Mouse (Mus musculus) MEL (cell line): ENCODE results near the gene Sipa1l1. TPM values are rescaled to one million over a fixed set of nuclear protein-coding genes. Genes with fewer than 3 reads are reported as not detected.

ENCODE experiments used
- DNase-seq: peaks from one replicate; pipeline ENCODE4 v3.0.0; 2011; ENCODE audit warnings: low read depth, low spot score
- H3K27ac ChIP-seq: 2 replicates; pipeline ENCODE4 v1.5.1; 2012; ENCODE audit warnings: low read depth, mild to moderate bottlenecking, control low read depth, low read length, moderate library complexity; ENCODE audit not compliant: control insufficient read depth
- H3K27me3 ChIP-seq, 2 experiments: fragments of 150-350 bp in 1 of 2; sonication (generic) in 1 of 2; 2 replicates each; pipeline ENCODE4 v1.6.1; 2012; ENCODE audit warnings: low read length in 2 of 2, mild to moderate bottlenecking in 2 of 2, improper control_type of control experiment in 1 of 2, moderate library complexity in 1 of 2; ENCODE audit not compliant: insufficient read depth in 2 of 2, control insufficient read depth in 1 of 2
- H3K36me3 ChIP-seq, 2 experiments: 2 replicates each; pipeline ENCODE4 v1.6.1; 2012 to 2014; ENCODE audit warnings: low read length in 2 of 2, improper control_type of control experiment in 1 of 2, inconsistent platforms in 1 of 2, mild to moderate bottlenecking in 1 of 2; ENCODE audit not compliant: insufficient read depth in 2 of 2, control insufficient read depth in 1 of 2
- H3K4me1 ChIP-seq, 2 experiments: fragments of 150-350 bp in 1 of 2; sonication (generic) in 1 of 2; 2 replicates each; pipeline ENCODE4 v1.6.1; 2012; ENCODE audit warnings: low read length in 2 of 2, improper control_type of control experiment in 1 of 2, mild to moderate bottlenecking in 1 of 2; ENCODE audit not compliant: insufficient read depth in 2 of 2, control insufficient read depth in 1 of 2
- H3K4me3 ChIP-seq, 2 experiments: fragments of 150-350 bp in 1 of 2; sonication (generic) in 1 of 2; 2 replicates each; pipeline ENCODE4 v1.5.1; 2012; ENCODE audit warnings: low read depth in 2 of 2, low read length in 2 of 2, mild to moderate bottlenecking in 2 of 2, moderate library complexity in 2 of 2, control low read depth in 1 of 2, improper control_type of control experiment in 1 of 2; ENCODE audit not compliant: control insufficient read depth in 1 of 2, insufficient read depth in 1 of 2
- H3K79me2 ChIP-seq: 2 replicates; pipeline ENCODE4 v1.6.1; 2012; ENCODE audit warnings: mild to moderate bottlenecking, low read length, moderate library complexity; ENCODE audit not compliant: control insufficient read depth, poor library complexity, insufficient read depth
- H3K9ac ChIP-seq: 2 replicates; pipeline ENCODE4 v1.6.1; 2012; ENCODE audit warnings: low read depth, mild to moderate bottlenecking, control low read depth, low read length, moderate library complexity; ENCODE audit not compliant: control insufficient read depth, poor library complexity, severe bottlenecking
- H3K9me3 ChIP-seq: fragments of 150-350 bp; sonication (generic); replicated peaks from 2 replicates; pipeline ENCODE4 v1.6.1; 2012; ENCODE audit warnings: mild to moderate bottlenecking, low read length, improper control_type of control experiment, moderate library complexity; ENCODE audit not compliant: insufficient read depth
- BHLHE40 ChIP-seq: IDR thresholded peaks from 2 replicates; pipeline ENCODE4 v1.6.1; 2012; ENCODE audit warnings: low read depth, mild to moderate bottlenecking, inconsistent platforms, low read length, improper control_type of control experiment, borderline replicate concordance
- CHD1 ChIP-seq: IDR thresholded peaks from 2 replicates; pipeline ENCODE4 v1.6.1; 2012; ENCODE audit warnings: low read depth, mild to moderate bottlenecking, inconsistent platforms, low read length, improper control_type of control experiment
- CHD2 ChIP-seq: IDR thresholded peaks from 2 replicates; pipeline ENCODE4 v1.6.1; 2011; ENCODE audit warnings: low read length, improper control_type of control experiment
- ETS1 ChIP-seq: IDR thresholded peaks from 2 replicates; pipeline ENCODE4 v1.6.1; 2012; ENCODE audit warnings: low read depth, mild to moderate bottlenecking, inconsistent platforms, low read length, improper control_type of control experiment, moderate library complexity
- GABPA ChIP-seq: IDR thresholded peaks from 2 replicates; pipeline ENCODE4 v1.6.1; 2012; ENCODE audit warnings: low read depth, mild to moderate bottlenecking, inconsistent platforms, low read length, improper control_type of control experiment, moderate library complexity
- GATA1 ChIP-seq: IDR thresholded peaks from 2 replicates; pipeline ENCODE4 v1.6.1; 2011; ENCODE audit warnings: low read depth, low read length, improper control_type of control experiment
- HCFC1 ChIP-seq: IDR thresholded peaks from 2 replicates; pipeline ENCODE4 v1.6.1; 2012; ENCODE audit warnings: low read depth, mild to moderate bottlenecking, inconsistent platforms, low read length, improper control_type of control experiment, moderate library complexity
- KAT2A ChIP-seq: conservative IDR thresholded peaks from 2 replicates; pipeline ENCODE4 v1.6.1; 2012; ENCODE audit warnings: low read depth, low read length, improper control_type of control experiment, inconsistent platforms
- MAFK ChIP-seq: IDR thresholded peaks from 2 replicates; pipeline ENCODE4 v1.6.1; 2011; ENCODE audit warnings: low read depth, mild to moderate bottlenecking, low read length, improper control_type of control experiment, borderline replicate concordance
- MAX ChIP-seq: IDR thresholded peaks from 2 replicates; pipeline ENCODE4 v1.6.1; 2011; ENCODE audit warnings: low read length, improper control_type of control experiment
- MAZ ChIP-seq: IDR thresholded peaks from 2 replicates; pipeline ENCODE4 v1.6.1; 2012; ENCODE audit warnings: low read depth, mild to moderate bottlenecking, inconsistent platforms, low read length, improper control_type of control experiment
- MXI1 ChIP-seq: IDR thresholded peaks from 2 replicates; pipeline ENCODE4 v1.6.1; 2011; ENCODE audit warnings: mild to moderate bottlenecking, low read depth, low read length, improper control_type of control experiment
- NELFE ChIP-seq: IDR thresholded peaks from 2 replicates; pipeline ENCODE4 v1.6.1; 2011; ENCODE audit warnings: low read depth, low read length, improper control_type of control experiment
- NRF1 ChIP-seq: IDR thresholded peaks from 2 replicates; pipeline ENCODE4 v1.6.1; 2014; ENCODE audit warnings: low read depth, mild to moderate bottlenecking, inconsistent platforms, low read length, improper control_type of control experiment, moderate library complexity; ENCODE audit not compliant: poor library complexity, insufficient read depth, severe bottlenecking
- POLR2A ChIP-seq, 2 experiments: IDR thresholded peaks; 2 replicates each; pipeline ENCODE4 v1.6.1; 2011 to 2012; ENCODE audit warnings: low read length in 2 of 2, mild to moderate bottlenecking in 2 of 2, control low read depth in 1 of 2, improper control_type of control experiment in 1 of 2, low read depth in 1 of 2, moderate library complexity in 1 of 2; ENCODE audit not compliant: control insufficient read depth in 1 of 2, insufficient read depth in 1 of 2, poor library complexity in 1 of 2
- POLR2AphosphoS5 ChIP-seq: IDR thresholded peaks from 2 replicates; pipeline ENCODE4 v1.6.1; 2012; ENCODE audit warnings: low read depth, borderline replicate concordance, mild to moderate bottlenecking, inconsistent platforms, low read length, moderate library complexity, mixed read lengths
- RAD21 ChIP-seq: IDR thresholded peaks from 2 replicates; pipeline ENCODE4 v1.6.1; 2011; ENCODE audit warnings: mild to moderate bottlenecking, low read depth, low read length, improper control_type of control experiment
- RCOR1 ChIP-seq: IDR thresholded peaks from 2 replicates; pipeline ENCODE4 v1.6.1; 2012; ENCODE audit warnings: low read depth, mild to moderate bottlenecking, inconsistent platforms, low read length, improper control_type of control experiment
- SIN3A ChIP-seq: IDR thresholded peaks from 2 replicates; pipeline ENCODE4 v1.6.1; 2012; ENCODE audit warnings: low read length, improper control_type of control experiment, inconsistent platforms
- TBP ChIP-seq: IDR thresholded peaks from 2 replicates; pipeline ENCODE4 v1.8.0; 2011; ENCODE audit warnings: low read depth, low read length, improper control_type of control experiment
- UBTF ChIP-seq: IDR thresholded peaks from 2 replicates; pipeline ENCODE4 v1.6.1; 2012; ENCODE audit warnings: low read depth, mild to moderate bottlenecking, inconsistent platforms, low read length, improper control_type of control experiment, moderate library complexity, borderline replicate concordance; ENCODE audit not compliant: insufficient read depth
- ZC3H11A ChIP-seq: IDR thresholded peaks from 2 replicates; pipeline ENCODE4 v1.6.1; 2012; ENCODE audit warnings: low read depth, mild to moderate bottlenecking, inconsistent platforms, low read length, improper control_type of control experiment
- ZKSCAN1 ChIP-seq: IDR thresholded peaks from 2 replicates; pipeline ENCODE4 v1.6.1; 2012; ENCODE audit warnings: low read depth, mild to moderate bottlenecking, inconsistent platforms, low read length, improper control_type of control experiment, moderate library complexity
- ZMIZ1 ChIP-seq: IDR thresholded peaks from 2 replicates; pipeline ENCODE4 v1.6.1; 2012; ENCODE audit warnings: low read depth, mild to moderate bottlenecking, inconsistent platforms, low read length, improper control_type of control experiment, moderate library complexity
- ZNF384 ChIP-seq: IDR thresholded peaks from 2 replicates; pipeline ENCODE4 v1.6.1; 2012; ENCODE audit warnings: low read depth, mild to moderate bottlenecking, inconsistent platforms, low read length, improper control_type of control experiment
- polyA plus RNA-seq, 2 experiments: library from polyadenylated mRNA; stranded (reverse) in 1 of 2; unstranded in 1 of 2; fragments of >175 nt in 1 of 2; fragments of >200 nt in 1 of 2; gene quantifications; 2 replicates each; pipeline versions ENCODE4 v1.2.1 to v1.2.4; 2012; ENCODE audit warnings: low replicate concordance in 2 of 2, low read depth in 1 of 2; ENCODE audit not compliant: insufficient read length in 2 of 2, insufficient read depth in 1 of 2, missing spikeins in 1 of 2
- total RNA-seq: library from RNA; depleted of rRNA; stranded (reverse); fragments of 300-350 nt; gene quantifications from 2 replicates; pipeline ENCODE4 v1.2.3, GENCODE M21; 2012

Sipa1l1 gene
- total and polyA plus RNA-seq, 3 experiments = 18.1 to 42.7 (median 19.3) TPM

DNA sequence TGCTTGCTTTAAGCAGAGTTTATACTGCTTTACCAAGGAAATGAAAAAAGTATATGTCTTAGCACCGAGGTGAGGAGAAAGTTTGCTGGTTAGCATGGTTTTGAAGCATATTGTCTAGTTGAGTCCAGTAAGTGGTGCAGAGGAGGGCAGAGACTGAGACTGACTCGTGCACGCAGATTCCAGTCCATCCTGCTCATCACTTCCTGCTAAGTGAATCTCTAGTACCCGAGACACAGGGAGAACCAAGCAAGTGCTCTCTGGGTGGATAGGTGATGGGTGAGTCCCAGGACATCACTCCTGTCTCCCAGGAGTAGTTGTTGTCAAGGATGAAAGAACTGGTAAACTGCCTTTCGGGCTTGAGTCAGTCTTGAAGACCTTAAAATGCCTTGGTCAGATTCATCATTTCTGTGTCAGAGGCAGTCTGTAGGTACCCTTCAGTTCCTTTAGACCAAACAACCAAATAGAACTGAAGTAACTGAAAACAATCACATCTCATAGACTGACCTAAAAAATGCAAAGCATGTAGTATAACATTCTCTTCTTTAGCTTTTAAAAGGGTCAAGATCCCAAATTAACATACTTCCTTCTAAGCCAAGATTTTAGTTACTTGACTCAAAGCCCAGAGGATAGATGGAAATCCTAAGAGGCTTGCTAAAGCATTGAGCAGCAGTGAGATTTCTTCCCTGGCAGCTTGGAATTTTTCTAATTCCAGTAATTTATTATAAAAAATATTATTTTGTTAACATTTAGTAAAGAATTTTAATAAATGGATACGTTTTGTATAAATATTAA, 89.1 kb downstream of the Sipa1l1 start:
- Histone ChIP-seq H3K9ac (no peak overlapping the region), H3K27me3 (no peaks in the 10 kb centered on the region), H3K27ac (no peak overlapping the region), H3K36me3 (peaks cover 0 to 17% of the 10 kb centered on the region in 2 experiments; a peak in 2 of 4 replicates), H3K4me1 (peaks cover 6 to 11% of the 10 kb centered on the region in 2 experiments)
- no peak for DNase-seq
- no peak for TF ChIP-seq MXI1
- no peak for TF ChIP-seq HCFC1
- TF ChIP-seq MAZ = no peak
- TF ChIP-seq GABPA = no peak
- no peak for TF ChIP-seq ETS1
- TF ChIP-seq POLR2AphosphoS5 = no peak
- no peak for TF ChIP-seq ZC3H11A
- TF ChIP-seq BHLHE40 = no peak
- TF ChIP-seq SIN3A = no peak
- TF ChIP-seq CHD2 = no peak
- TF ChIP-seq MAFK = no peak
- no peak for TF ChIP-seq RCOR1
- no peak for TF ChIP-seq TBP
- TF ChIP-seq, all 39 proteins: peak for 0
- Histone ChIP-seq H3K4me3 (no peak overlapping the region), H3K79me2 (peaks cover 2% of the 10 kb centered on the region; the same call in 1 of the 2 replicates), H3K9me3 (no peaks in the 10 kb centered on the region)

DNA sequence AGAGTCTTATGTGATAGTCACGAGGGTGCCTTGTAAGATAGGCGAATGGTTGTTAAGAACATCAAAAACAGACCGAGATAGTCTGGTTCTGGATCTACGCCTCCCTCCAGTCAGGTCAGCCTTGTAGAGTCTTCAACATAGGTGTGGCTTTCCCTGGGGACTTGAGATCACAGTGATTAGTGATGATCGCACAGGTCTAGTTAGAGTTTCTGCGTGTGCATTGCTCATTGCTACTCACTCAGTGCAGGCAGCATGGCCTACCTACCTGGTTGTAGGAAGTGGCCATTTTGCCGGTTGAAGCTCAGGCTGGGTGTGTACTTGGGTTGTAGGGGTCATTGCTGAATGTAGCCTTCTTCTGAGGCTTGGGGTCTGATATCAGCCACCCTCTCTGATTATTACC, 94.3 kb downstream of the Sipa1l1 start:
- Histone ChIP-seq H3K36me3 (no peaks in the 10 kb centered on the region; a peak in 1 of 4 replicates), H3K79me2 (no peaks in the 10 kb centered on the region), H3K4me1 (peaks cover 0 to 4% of the 10 kb centered on the region in 2 experiments; a peak in 2 of 4 replicates), H3K9me3 (no peaks in the 10 kb centered on the region), H3K4me3 (no peak overlapping the region), H3K9ac (no peak overlapping the region), H3K27ac (no peak overlapping the region), H3K27me3 (no peaks in the 10 kb centered on the region)
- DNase-seq = no peak
- TF ChIP-seq TBP (no peak), NRF1 (no peak), ZKSCAN1 (no peak), SIN3A (no peak), POLR2AphosphoS5 (no peak), BHLHE40 (no peak), MAX (no peak), ETS1 (no peak), ZNF384 (no peak), KAT2A (no peak), CHD1 (no peak), NELFE (no peak), MAZ (no peak), GABPA (no peak), RAD21 (no peak), MXI1 (no peak), ZMIZ1 (no peak), POLR2A (IDR thresholded peaks at IDR 0.05; ENCODE audit: control insufficient read depth in 1 of 2, insufficient read depth in 1 of 2, low read depth in 1 of 2, low read length in 2 of 2, poor library complexity in 1 of 2) (no peak), GATA1 (no peak), UBTF (no peak)
